Mouse (Mus musculus): ENCODE measurements around the gene Gm1673.
A peak's percentile ranks its signal among the peaks of the same experiment; 100 is the strongest.

GRCm38 (mm10) chr5:33994671-33995625, 11.7 kb downstream of the Gm1673 start:
- TF ChIP-seq CTCF (IDR thresholded peaks at IDR 0.05; ENCODE audit: extremely low read depth, insufficient read depth, insufficient read length, insufficient replicate concordance) (peak; percentile 10; the same call in 1 of the 2 replicates), POLR2A (IDR thresholded peaks at IDR 0.05; ENCODE audit: low read depth, low read length) (no peak)

All from spleen, adult 2 months (tissue).